Mouse (Mus musculus) hindbrain, embryonic 15.5 days (tissue): ENCODE results near the gene 1700056E22Rik. TPM values are rescaled to one million over a fixed set of nuclear protein-coding genes. Genes with fewer than 3 reads are reported as not detected.

Experiments
- ATAC-seq: fragments of 200-750 bp; cut with Nextera tagmentation; 2 replicates; pipeline ENCODE4 v1.8.0; 2017; ENCODE audit warnings: low read depth, moderate number of reproducible peaks, moderate TSS enrichment; ENCODE audit not compliant: low FRiP score
- H3K27ac ChIP-seq: fragments of 300-500 bp; sonication (generic); replicated peaks from 2 replicates; pipeline ENCODE4 v1.5.1; 2015; ENCODE audit warnings: mild to moderate bottlenecking, inconsistent platforms
- H3K27me3 ChIP-seq: fragments of 300-500 bp; sonication (generic); 2 replicates; pipeline ENCODE4 v1.6.1; 2015; ENCODE audit warnings: control low read depth, inconsistent platforms
- H3K36me3 ChIP-seq: fragments of 300-500 bp; sonication (generic); 2 replicates; pipeline ENCODE4 v1.6.1; 2015; ENCODE audit warnings: control low read depth, inconsistent platforms
- H3K4me1 ChIP-seq: fragments of 300-500 bp; sonication (generic); replicated peaks from 2 replicates; pipeline ENCODE4 v1.6.1; 2015; ENCODE audit warnings: control low read depth, inconsistent platforms
- H3K4me2 ChIP-seq: fragments of 300-500 bp; sonication (generic); 2 replicates; pipeline ENCODE4 v1.6.1; 2015; ENCODE audit warnings: moderate library complexity, mild to moderate bottlenecking, inconsistent platforms
- H3K4me3 ChIP-seq: fragments of 300-500 bp; sonication (generic); 2 replicates; pipeline ENCODE4 v1.5.1; 2015; ENCODE audit warnings: mild to moderate bottlenecking, inconsistent platforms
- H3K9ac ChIP-seq: fragments of 300-500 bp; sonication (generic); 2 replicates; pipeline ENCODE4 v1.6.1; 2015; ENCODE audit warnings: inconsistent platforms
- H3K9me3 ChIP-seq: fragments of 300-500 bp; sonication (generic); 2 replicates; pipeline ENCODE4 v1.6.1; 2016; ENCODE audit warnings: control low read depth, inconsistent platforms
- WGBS: fragments of 180-500 bp; shearing (Covaris S2); methylation state at CpG from one replicate; pipeline ENCODE4 v1.1.7; 2015; 5-methylcytosine and 5-hydroxymethylcytosine counted together
- polyA plus RNA-seq: library from polyadenylated mRNA; unstranded; fragments of >200 nt; fragmentation: Nextera tagmentation; extraction: Ambion mirVana; gene quantifications from 2 replicates; pipeline ENCODE4 v1.2.1, GENCODE M21; 2015

1700056E22Rik gene
- polyA plus RNA-seq, 1 experiment from 2014 or later = 0.67 TPM

GRCm38 (mm10) chr1:184047818-184048217, 13.7 kb upstream of the 1700056E22Rik start:
- 87% methylated on average over 9 of the region's 9 CpGs for WGBS
- no peak overlapping the region for H3K4me3 ChIP-seq
- no peak overlapping the region for H3K4me2 ChIP-seq

GRCm38 (mm10) chr1:184046070-184046677, 12.1 kb upstream of the 1700056E22Rik start:
- no peaks in the 10 kb centered on the region for H3K9me3 ChIP-seq
- no peak overlapping the region for H3K9ac ChIP-seq
- H3K4me2 ChIP-seq = no peak overlapping the region
- no peak for ATAC-seq
- H3K4me1 ChIP-seq = peaks cover 7% of the 10 kb centered on the region; the same call in 1 of the 2 replicates
- H3K27ac ChIP-seq = no peak overlapping the region
- H3K36me3 ChIP-seq = no peaks in the 10 kb centered on the region
- H3K27me3 ChIP-seq = no peaks in the 10 kb centered on the region
- WGBS = 78% methylated on average over 6 of the region's 6 CpGs
- no peak overlapping the region for H3K4me3 ChIP-seq

More at GRCm38 (mm10) chr1:184047818-184048217, 13.7 kb upstream of the 1700056E22Rik start:
- Histone ChIP-seq H3K9ac (no peak overlapping the region), H3K9me3 (no peaks in the 10 kb centered on the region), H3K36me3 (no peaks in the 10 kb centered on the region), H3K27ac (no peak overlapping the region), H3K4me1 (0 out of 2 replicates have a peak, but pooled peaks cover 3% of the 10 kb centered on the region), H3K27me3 (no peaks in the 10 kb centered on the region)
- ATAC-seq = no peak

- no peaks in the 10 kb centered on the region for H3K36me3 ChIP-seq
- no peaks in the 10 kb centered on the region for H3K27me3 ChIP-seq
- H3K4me2 ChIP-seq = no peak overlapping the region
- no peaks in the 10 kb centered on the region for H3K9me3 ChIP-seq
- no peak overlapping the region for H3K27ac ChIP-seq
- no peak overlapping the region for H3K4me3 ChIP-seq
- ATAC-seq = no peak
- 82% methylated on average over 6 of the region's 6 CpGs for WGBS
- H3K4me1 ChIP-seq = peaks cover 7% of the 10 kb centered on the region; the same call in 1 of the 2 replicates
- no peak overlapping the region for H3K9ac ChIP-seq
Observed at GRCm38 (mm10) chr1:184043391-184043790, 9.3 kb upstream of the 1700056E22Rik start.

GRCm38 (mm10) chr1:184042745-184043144, 8.6 kb upstream of the 1700056E22Rik start:
- H3K4me3 ChIP-seq = no peak overlapping the region
- H3K27ac ChIP-seq = no peak overlapping the region
- H3K36me3 ChIP-seq = no peaks in the 10 kb centered on the region
- ATAC-seq = no peak
- no peak overlapping the region for H3K9ac ChIP-seq
- H3K4me2 ChIP-seq = no peak overlapping the region
- H3K27me3 ChIP-seq = no peaks in the 10 kb centered on the region
- 77% methylated on average over 9 of the region's 9 CpGs for WGBS
- H3K4me1 ChIP-seq = peaks cover 7% of the 10 kb centered on the region; the same call in 1 of the 2 replicates
- no peaks in the 10 kb centered on the region for H3K9me3 ChIP-seq

GRCm38 (mm10) chr1:184041778-184042573, 7.9 kb upstream of the 1700056E22Rik start:
- Histone ChIP-seq H3K27me3 (no peaks in the 10 kb centered on the region), H3K4me1 (peaks cover 11% of the 10 kb centered on the region; the same call in 1 of the 2 replicates), H3K36me3 (no peaks in the 10 kb centered on the region), H3K9ac (no peak overlapping the region), H3K9me3 (no peaks in the 10 kb centered on the region), H3K4me3 (no peak overlapping the region), H3K27ac (no peak overlapping the region), H3K4me2 (peak overlapping the region; percentile 17)
- no peak for ATAC-seq
- 69% methylated on average over 9 of the region's 9 CpGs for WGBS

GRCm38 (mm10) chr1:184040906-184041305, 6.8 kb upstream of the 1700056E22Rik start:
- no peak for ATAC-seq
- Histone ChIP-seq H3K9ac (no peak overlapping the region), H3K4me3 (no peak overlapping the region), H3K9me3 (no peaks in the 10 kb centered on the region), H3K4me2 (peak overlapping the region; percentile 21; the same call in 1 of the 2 replicates), H3K27ac (no peak overlapping the region), H3K27me3 (no peaks in the 10 kb centered on the region), H3K4me1 (peaks cover 21% of the 10 kb centered on the region; the same call in 1 of the 2 replicates), H3K36me3 (no peaks in the 10 kb centered on the region)
- 71% methylated on average over 1 of the region's 1 CpGs for WGBS

- no peak for ATAC-seq
- Histone ChIP-seq H3K4me3 (no peak overlapping the region), H3K4me2 (no peak overlapping the region), H3K9me3 (no peaks in the 10 kb centered on the region), H3K27ac (no peak overlapping the region), H3K4me1 (peaks cover 27% of the 10 kb centered on the region), H3K9ac (no peak overlapping the region), H3K27me3 (no peaks in the 10 kb centered on the region), H3K36me3 (no peaks in the 10 kb centered on the region)
- 83% methylated on average over 11 of the region's 11 CpGs for WGBS
Observed at GRCm38 (mm10) chr1:184040181-184040580, 6.1 kb upstream of the 1700056E22Rik start.

GRCm38 (mm10) chr1:184039301-184039700, 5.2 kb upstream of the 1700056E22Rik start:
- ATAC-seq = no peak
- Histone ChIP-seq H3K9me3 (no peaks in the 10 kb centered on the region), H3K36me3 (no peaks in the 10 kb centered on the region), H3K27ac (no peak overlapping the region), H3K4me1 (peaks cover 32% of the 10 kb centered on the region), H3K4me2 (no peak overlapping the region), H3K4me3 (no peak overlapping the region), H3K9ac (no peak overlapping the region), H3K27me3 (no peaks in the 10 kb centered on the region)
- 90% methylated on average over 10 of the region's 10 CpGs for WGBS

GRCm38 (mm10) chr1:184037802-184038201, 3.7 kb upstream of the 1700056E22Rik start:
- H3K4me1 ChIP-seq = peaks cover 39% of the 10 kb centered on the region
- WGBS = 90% methylated on average over 4 of the region's 4 CpGs
- no peak overlapping the region for H3K27ac ChIP-seq
- no peak overlapping the region for H3K4me3 ChIP-seq
- no peaks in the 10 kb centered on the region for H3K9me3 ChIP-seq
- H3K27me3 ChIP-seq = no peaks in the 10 kb centered on the region
- no peaks in the 10 kb centered on the region for H3K36me3 ChIP-seq
- H3K4me2 ChIP-seq = no peak overlapping the region
- no peak overlapping the region for H3K9ac ChIP-seq
- no peak for ATAC-seq

GRCm38 (mm10) chr1:184035346-184035903, 1.3 kb upstream of the 1700056E22Rik start:
- Histone ChIP-seq H3K27me3 (0 out of 2 replicates have a peak, but pooled peaks cover 6% of the 10 kb centered on the region), H3K9ac (peak overlapping the region; percentile 11; the same call in 1 of the 2 replicates), H3K36me3 (no peaks in the 10 kb centered on the region), H3K27ac (no peak overlapping the region), H3K9me3 (no peaks in the 10 kb centered on the region), H3K4me2 (peak overlapping the region; percentile 99), H3K4me1 (peaks cover 37% of the 10 kb centered on the region), H3K4me3 (peak overlapping the region; percentile 66)
- 2% methylated on average over 12 of the region's 12 CpGs for WGBS
- no peak for ATAC-seq

- Histone ChIP-seq H3K27me3 (0 out of 2 replicates have a peak, but pooled peaks cover 6% of the 10 kb centered on the region), H3K4me2 (peak overlapping the region; percentile 99), H3K4me3 (peak overlapping the region; percentile 66), H3K36me3 (no peaks in the 10 kb centered on the region), H3K4me1 (peaks cover 37% of the 10 kb centered on the region), H3K9me3 (no peaks in the 10 kb centered on the region), H3K27ac (peak overlapping the region; percentile 62), H3K9ac (peak overlapping the region; percentile 54)
- no peak for ATAC-seq
- under 1% methylated on average over 12 of the region's 12 CpGs for WGBS
Observed at GRCm38 (mm10) chr1:184034741-184035181, 660 bp upstream of the 1700056E22Rik start.
